Mouse (Mus musculus) heart, postnatal 0 days (tissue): ENCODE measurements around the gene Kazn. TPM values are rescaled to one million over a fixed set of nuclear protein-coding genes. Genes with fewer than 3 reads are reported as not detected.

ENCODE experiments used
- ATAC-seq: fragments of 200-750 bp; cut with Nextera tagmentation; 2 replicates; pipeline ENCODE4 v1.8.0; 2017; ENCODE audit warnings: low read depth, moderate number of reproducible peaks, moderate library complexity; ENCODE audit not compliant: insufficient read depth
- DNase-seq: peaks from one replicate; pipeline ENCODE4 v3.0.0-alpha.2; 2016; ENCODE audit warnings: low spot score
- H3K27ac ChIP-seq: fragments of 300-500 bp; sonication (generic); 2 replicates; pipeline ENCODE4 v1.5.1; 2014; ENCODE audit warnings: low read depth, mild to moderate bottlenecking
- H3K27me3 ChIP-seq: fragments of 300-500 bp; sonication (generic); 2 replicates; pipeline ENCODE4 v1.6.1; 2014; ENCODE audit warnings: low read length, mixed read lengths; ENCODE audit not compliant: control insufficient read depth, insufficient read depth
- H3K36me3 ChIP-seq: fragments of 300-500 bp; sonication (generic); replicated peaks from 2 replicates; pipeline ENCODE4 v1.6.1; 2014; ENCODE audit warnings: low read length, mixed read lengths; ENCODE audit not compliant: control insufficient read depth, insufficient read depth
- H3K4me1 ChIP-seq: fragments of 300-500 bp; sonication (generic); 2 replicates; pipeline ENCODE4 v1.6.1; 2014; ENCODE audit warnings: antibody characterized with exemption; ENCODE audit not compliant: control insufficient read depth, insufficient read depth
- H3K4me2 ChIP-seq: fragments of 300-500 bp; sonication (generic); 2 replicates; pipeline ENCODE4 v1.6.1; 2014; ENCODE audit warnings: low read depth, mild to moderate bottlenecking, low read length, moderate library complexity
- H3K4me3 ChIP-seq: fragments of 300-500 bp; sonication (generic); 2 replicates; pipeline ENCODE4 v1.5.1; 2014; ENCODE audit warnings: low read depth, low read length
- H3K9ac ChIP-seq: fragments of 300-500 bp; sonication (generic); replicated peaks from 2 replicates; pipeline ENCODE4 v1.6.1; 2014; ENCODE audit warnings: low read depth, low read length, mixed read lengths
- H3K9me3 ChIP-seq: fragments of 300-500 bp; sonication (generic); replicated peaks from 2 replicates; pipeline ENCODE4 v1.6.1; 2016; ENCODE audit warnings: low read length; ENCODE audit not compliant: control insufficient read depth
- CTCF ChIP-seq: IDR thresholded peaks from 2 replicates; pipeline ENCODE4 v1.5.1; 2016; ENCODE audit warnings: antibody characterized with exemption, control low read depth, low read depth
- EP300 ChIP-seq: IDR thresholded peaks from 2 replicates; pipeline ENCODE4 v1.6.1; 2016; ENCODE audit warnings: antibody characterized with exemption, low read depth
- WGBS: fragments of 180-500 bp; shearing (Covaris S2); extraction: QIAGEN DNeasy Blood & Tissue Kit; methylation state at CpG from one replicate; pipeline ENCODE4 v1.1.7; 2014; 5-methylcytosine and 5-hydroxymethylcytosine counted together
- polyA plus RNA-seq: library from polyadenylated mRNA; unstranded; fragments of >200 nt; fragmentation: Nextera tagmentation; extraction: Ambion mirVana; gene quantifications from 2 replicates; pipeline ENCODE4 v1.2.1, GENCODE M21; 2015
- total RNA-seq: library from RNA; depleted of rRNA; stranded (reverse); fragments of >200 nt; gene quantifications from 2 replicates; pipeline ENCODE4 v1.2.3, GENCODE M21; 2014; ENCODE audit warnings: low replicate concordance

The Kazn gene
- total and polyA plus RNA-seq, 2 experiments from 2014 or later = 2.5 to 19.9 TPM

GRCm38 (mm10) chr4:142238486-142239239 is 538 bp downstream of the Kazn start:
- under 1% methylated on average over 63 of the region's 69 CpGs for WGBS
- DNase-seq = no peak

GRCm38 (mm10) chr4:142238041-142238440 is 1.2 kb downstream of the Kazn start:
- Histone ChIP-seq H3K9me3 (no peaks in the 10 kb centered on the region), H3K4me3 (peak overlapping the region; percentile 67), H3K27me3 (no peaks in the 10 kb centered on the region), H3K9ac (peak overlapping the region; percentile 67; the same call in 1 of the 2 replicates), H3K27ac (no peak overlapping the region), H3K4me2 (peak overlapping the region; percentile 98), H3K36me3 (no peaks in the 10 kb centered on the region), H3K4me1 (peaks cover 13% of the 10 kb centered on the region; the same call in 1 of the 2 replicates)
- TF ChIP-seq CTCF = no peak
- no peak for TF ChIP-seq EP300
- ATAC-seq = no peak
- WGBS = 18% methylated on average over 14 of the region's 14 CpGs
- DNase-seq = peak; percentile 25

More at GRCm38 (mm10) chr4:142238486-142239239, 538 bp downstream of the Kazn start:
- H3K9ac ChIP-seq = peak overlapping the region; percentile 67
- TF ChIP-seq EP300 = no peak
- TF ChIP-seq CTCF = 0 out of 2 replicates have a peak, but pooled peaks have one; percentile 6
- peak overlapping the region; percentile 98 for H3K4me2 ChIP-seq
- no peaks in the 10 kb centered on the region for H3K9me3 ChIP-seq
- peak overlapping the region; percentile 67 for H3K4me3 ChIP-seq
- H3K36me3 ChIP-seq = no peaks in the 10 kb centered on the region
- H3K27ac ChIP-seq = peak overlapping the region; percentile 37; the same call in 1 of the 2 replicates
- H3K4me1 ChIP-seq = peaks cover 13% of the 10 kb centered on the region; the same call in 1 of the 2 replicates
- no peaks in the 10 kb centered on the region for H3K27me3 ChIP-seq
- ATAC-seq = peak; percentile 72

- WGBS = 92% methylated on average over 4 of the region's 4 CpGs
- no peak for ATAC-seq
- peaks cover 13% of the 10 kb centered on the region; the same call in 1 of the 2 replicates for H3K4me1 ChIP-seq
Measured at GRCm38 (mm10) chr4:142236681-142237080, 2.5 kb downstream of the Kazn start.

GRCm38 (mm10) chr4:142235426-142235825 is 3.8 kb downstream of the Kazn start:
- 80% methylated on average over 11 of the region's 11 CpGs for WGBS
- Histone ChIP-seq H3K9me3 (no peaks in the 10 kb centered on the region), H3K4me3 (no peak overlapping the region), H3K9ac (no peak overlapping the region), H3K4me2 (no peak overlapping the region), H3K36me3 (no peaks in the 10 kb centered on the region), H3K4me1 (peaks cover 13% of the 10 kb centered on the region; the same call in 1 of the 2 replicates), H3K27ac (no peak overlapping the region), H3K27me3 (no peaks in the 10 kb centered on the region)
- DNase-seq (no peak), ATAC-seq (no peak)
- no peak for TF ChIP-seq CTCF

More at GRCm38 (mm10) chr4:142236681-142237080, 2.5 kb downstream of the Kazn start:
- TF ChIP-seq EP300 (no peak), CTCF (no peak)
- no peak overlapping the region for H3K4me3 ChIP-seq
- no peak for DNase-seq
- H3K4me2 ChIP-seq = no peak overlapping the region
- no peaks in the 10 kb centered on the region for H3K9me3 ChIP-seq
- no peaks in the 10 kb centered on the region for H3K36me3 ChIP-seq
- no peak overlapping the region for H3K9ac ChIP-seq
- no peak overlapping the region for H3K27ac ChIP-seq
- H3K27me3 ChIP-seq = no peaks in the 10 kb centered on the region

- no peak overlapping the region for H3K9ac ChIP-seq
- DNase-seq = no peak
- H3K4me2 ChIP-seq = no peak overlapping the region
- H3K9me3 ChIP-seq = no peaks in the 10 kb centered on the region
- no peak for ATAC-seq
- 87% methylated on average over 9 of the region's 9 CpGs for WGBS
- H3K36me3 ChIP-seq = no peaks in the 10 kb centered on the region
- peaks cover 13% of the 10 kb centered on the region; the same call in 1 of the 2 replicates for H3K4me1 ChIP-seq
- H3K4me3 ChIP-seq = no peak overlapping the region
- H3K27me3 ChIP-seq = no peaks in the 10 kb centered on the region
- TF ChIP-seq CTCF = no peak
- no peak for TF ChIP-seq EP300
- no peak overlapping the region for H3K27ac ChIP-seq
Measured at GRCm38 (mm10) chr4:142234828-142235227, 4.4 kb downstream of the Kazn start.
